Mouse (Mus musculus) kidney, embryonic 14.5 days (tissue): ENCODE data around the gene Fam19a4. TPM values are rescaled to one million over a fixed set of nuclear protein-coding genes. Genes with fewer than 3 reads are reported as not detected.
A peak's percentile ranks its signal among the peaks of the same experiment; 100 is the strongest.

Experiments used
- ATAC-seq: fragments of 200-750 bp; cut with Nextera tagmentation; 2 replicates; pipeline ENCODE4 v1.8.0; 2017; ENCODE audit warnings: moderate number of reproducible peaks, mild to moderate bottlenecking, moderate TSS enrichment, moderate library complexity; ENCODE audit not compliant: low FRiP score, low TSS enrichment
- H3K27ac ChIP-seq: fragments of 300-500 bp; sonication (generic); 2 replicates; pipeline ENCODE4 v1.5.1; 2014; ENCODE audit warnings: low read depth, mild to moderate bottlenecking, low read length, moderate library complexity, mixed read lengths
- H3K27me3 ChIP-seq: fragments of 300-500 bp; sonication (generic); 2 replicates; pipeline ENCODE4 v1.6.1; 2014; ENCODE audit warnings: mild to moderate bottlenecking, low read length; ENCODE audit not compliant: control insufficient read depth, insufficient read depth
- H3K36me3 ChIP-seq: fragments of 300-500 bp; sonication (generic); 2 replicates; pipeline ENCODE4 v1.6.1; 2014; ENCODE audit warnings: low read length, mixed read lengths; ENCODE audit not compliant: control insufficient read depth, insufficient read depth
- H3K4me1 ChIP-seq: fragments of 300-500 bp; sonication (generic); 2 replicates; pipeline ENCODE4 v1.6.1; 2014; ENCODE audit warnings: low read length, mixed read lengths; ENCODE audit not compliant: control insufficient read depth, insufficient read depth
- H3K4me2 ChIP-seq: fragments of 300-500 bp; sonication (generic); replicated peaks from 2 replicates; pipeline ENCODE4 v1.6.1; 2014; ENCODE audit warnings: low read depth, mild to moderate bottlenecking, low read length
- H3K4me3 ChIP-seq: fragments of 300-500 bp; sonication (generic); 2 replicates; pipeline ENCODE4 v1.5.1; 2014; ENCODE audit warnings: mild to moderate bottlenecking, low read length
- H3K9ac ChIP-seq: fragments of 300-500 bp; sonication (generic); 2 replicates; pipeline ENCODE4 v1.6.1; 2014; ENCODE audit warnings: low read depth, mild to moderate bottlenecking, low read length, moderate library complexity
- H3K9me3 ChIP-seq: fragments of 300-500 bp; sonication (generic); 2 replicates; pipeline ENCODE4 v1.6.1; 2016; ENCODE audit warnings: low read length; ENCODE audit not compliant: control insufficient read depth
- WGBS: fragments of 180-500 bp; shearing (Covaris S2); extraction: QIAGEN DNeasy Blood & Tissue Kit; methylation state at CpG from one replicate; pipeline ENCODE4 v1.1.7; 2014; 5-methylcytosine and 5-hydroxymethylcytosine counted together
- polyA plus RNA-seq: library from polyadenylated mRNA; unstranded; fragments of >200 nt; fragmentation: Nextera tagmentation; extraction: Ambion mirVana; gene quantifications from 2 replicates; pipeline ENCODE4 v1.2.1, GENCODE M21; 2014

The Fam19a4 gene
- 0.96 and 1.1 TPM in 2 replicates for polyA plus RNA-seq

DNA sequence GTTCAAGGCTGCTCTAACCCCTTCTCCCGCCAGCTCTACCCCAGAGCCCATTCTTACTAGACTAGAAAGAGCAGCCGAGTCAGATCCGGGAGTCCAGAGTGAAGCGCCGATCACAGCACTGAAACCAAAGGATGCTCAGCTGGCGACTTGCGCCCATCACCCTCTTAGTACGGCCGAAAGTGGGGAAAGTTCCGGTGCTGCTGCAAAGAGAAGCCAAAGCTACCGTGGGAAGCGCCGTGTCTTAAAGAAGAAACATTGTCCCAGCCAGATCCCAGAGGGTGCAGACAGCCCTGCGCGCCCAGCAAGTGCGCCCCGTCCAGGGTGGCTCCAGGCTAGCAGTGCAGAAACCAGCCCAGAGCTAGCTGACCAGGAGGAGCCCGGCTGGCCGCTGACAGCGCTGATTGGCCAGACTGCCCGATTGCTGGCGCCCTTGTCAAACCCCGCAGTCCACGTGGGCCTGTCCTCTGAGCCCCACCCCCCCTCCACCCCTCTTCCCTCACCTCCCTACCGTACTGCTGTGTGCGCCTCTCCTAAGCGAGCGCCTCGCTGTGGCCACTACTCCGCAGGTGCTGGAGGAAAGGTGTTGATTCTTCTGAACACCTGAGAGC lies at the start of gene Fam19a4:
Gene Fam19a4 (minus strand): TSS at position 340 of the 608 bp plus-strand sequence.
- WGBS = under 1% methylated on average over 30 of the region's 30 CpGs
- H3K4me3 ChIP-seq = peak within 1 kb of the TSS; percentile 41
- peak; percentile 96 for ATAC-seq

DNA sequence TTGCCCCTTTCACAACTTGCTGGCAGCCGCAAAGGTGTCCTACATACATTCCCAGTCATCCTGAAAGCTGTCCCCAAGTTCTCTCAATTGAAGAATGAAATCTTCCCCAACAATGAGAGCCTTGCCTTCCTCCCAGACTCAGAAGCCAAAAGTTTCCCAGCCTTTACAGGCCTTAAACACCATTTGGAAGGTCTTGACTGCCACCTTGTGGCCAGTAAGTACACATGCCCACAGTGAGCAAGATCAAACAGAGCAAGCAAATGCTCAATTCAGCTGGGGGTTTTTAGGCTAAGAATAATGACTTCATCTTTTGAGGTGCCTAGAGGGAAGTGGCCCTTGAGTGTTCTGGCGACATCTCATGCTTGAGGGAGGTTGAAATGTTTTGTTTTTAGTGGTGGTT lies 46.6 kb upstream of the Fam19a4 start:
- Histone ChIP-seq H3K36me3 (peaks cover 3% of the 10 kb centered on the region; the same call in 1 of the 2 replicates), H3K9me3 (no peaks in the 10 kb centered on the region), H3K27me3 (no peaks in the 10 kb centered on the region), H3K4me2 (no peak overlapping the region), H3K9ac (no peak overlapping the region), H3K4me1 (no peaks in the 10 kb centered on the region), H3K4me3 (no peak overlapping the region), H3K27ac (no peak overlapping the region)
- 27% methylated on average over 2 of the region's 2 CpGs for WGBS
- ATAC-seq = peak; percentile 86

More for the DNA sequence above, at the start of gene Fam19a4:
- Histone ChIP-seq H3K27ac (no peak within 1 kb of the TSS), H3K9ac (no peak within 1 kb of the TSS), H3K27me3 (peaks cover 24% of the 10 kb centered on the region), H3K36me3 (no peaks in the 10 kb centered on the region), H3K4me1 (no peaks in the 10 kb centered on the region), H3K4me2 (peak within 1 kb of the TSS; percentile 75), H3K9me3 (no peaks in the 10 kb centered on the region)

DNA sequence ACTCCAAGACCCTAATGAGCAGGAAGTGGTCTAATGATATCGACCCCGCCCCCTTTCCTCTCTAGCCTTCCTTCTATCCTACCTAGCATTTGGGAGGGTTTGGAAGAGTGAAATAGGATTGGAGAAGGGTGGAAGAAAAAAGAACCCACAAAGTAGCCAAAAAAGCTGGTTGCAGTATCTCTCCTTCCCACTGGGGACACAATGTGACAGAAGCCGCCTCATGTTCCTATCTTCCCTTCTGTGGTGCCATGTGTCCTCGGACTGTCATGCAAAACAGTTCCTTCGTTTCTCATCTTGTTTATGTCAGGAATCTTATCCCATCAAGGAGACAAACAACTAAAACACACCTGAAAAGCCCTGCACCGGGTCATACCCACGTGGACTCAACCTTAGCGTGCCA lies 45.9 kb upstream of the Fam19a4 start:
- H3K4me3 ChIP-seq = no peak overlapping the region
- H3K27ac ChIP-seq = no peak overlapping the region
- H3K36me3 ChIP-seq = no peaks in the 10 kb centered on the region
- 80% methylated on average over 8 of the region's 8 CpGs for WGBS
- no peaks in the 10 kb centered on the region for H3K4me1 ChIP-seq
- H3K27me3 ChIP-seq = no peaks in the 10 kb centered on the region
- no peak overlapping the region for H3K4me2 ChIP-seq
- no peak overlapping the region for H3K9ac ChIP-seq
- no peak for ATAC-seq
- H3K9me3 ChIP-seq = no peaks in the 10 kb centered on the region

DNA sequence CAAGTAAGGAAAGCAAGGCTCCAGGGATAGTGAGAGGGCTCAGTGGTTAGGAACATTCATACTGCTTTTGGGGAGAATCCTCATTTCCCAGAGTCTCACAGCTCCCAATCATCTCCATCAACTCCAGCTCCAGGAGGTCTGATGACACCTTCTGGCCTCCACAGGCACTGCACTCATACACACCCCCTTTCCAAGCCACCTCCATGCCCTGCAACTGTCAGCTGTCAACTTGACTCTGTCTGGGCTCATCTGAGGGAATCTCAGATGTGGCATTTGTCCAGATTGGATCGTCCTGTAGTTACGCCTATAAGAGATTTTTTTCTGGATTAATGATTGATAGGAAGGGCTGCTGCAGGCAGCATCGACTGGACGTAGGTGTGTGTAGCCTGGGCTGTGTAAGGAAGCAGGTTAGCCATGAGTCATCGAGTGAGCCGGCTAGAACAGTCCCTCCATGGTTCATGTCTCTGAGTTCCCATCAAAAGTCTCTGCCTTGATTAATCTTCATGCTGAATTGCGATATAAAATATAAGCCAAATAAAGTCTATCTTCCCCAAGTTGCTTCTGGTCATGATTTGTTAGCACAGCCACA lies 44.1 kb upstream of the Fam19a4 start:
- no peak overlapping the region for H3K27ac ChIP-seq
- no peaks in the 10 kb centered on the region for H3K36me3 ChIP-seq
- H3K4me1 ChIP-seq = no peaks in the 10 kb centered on the region
- ATAC-seq = peak; percentile 25; the same call in 1 of the 2 replicates
- H3K4me3 ChIP-seq = no peak overlapping the region
- no peaks in the 10 kb centered on the region for H3K27me3 ChIP-seq
- no peak overlapping the region for H3K4me2 ChIP-seq
- 68% methylated on average over 7 of the region's 7 CpGs for WGBS
- no peak overlapping the region for H3K9ac ChIP-seq
- no peaks in the 10 kb centered on the region for H3K9me3 ChIP-seq

DNA sequence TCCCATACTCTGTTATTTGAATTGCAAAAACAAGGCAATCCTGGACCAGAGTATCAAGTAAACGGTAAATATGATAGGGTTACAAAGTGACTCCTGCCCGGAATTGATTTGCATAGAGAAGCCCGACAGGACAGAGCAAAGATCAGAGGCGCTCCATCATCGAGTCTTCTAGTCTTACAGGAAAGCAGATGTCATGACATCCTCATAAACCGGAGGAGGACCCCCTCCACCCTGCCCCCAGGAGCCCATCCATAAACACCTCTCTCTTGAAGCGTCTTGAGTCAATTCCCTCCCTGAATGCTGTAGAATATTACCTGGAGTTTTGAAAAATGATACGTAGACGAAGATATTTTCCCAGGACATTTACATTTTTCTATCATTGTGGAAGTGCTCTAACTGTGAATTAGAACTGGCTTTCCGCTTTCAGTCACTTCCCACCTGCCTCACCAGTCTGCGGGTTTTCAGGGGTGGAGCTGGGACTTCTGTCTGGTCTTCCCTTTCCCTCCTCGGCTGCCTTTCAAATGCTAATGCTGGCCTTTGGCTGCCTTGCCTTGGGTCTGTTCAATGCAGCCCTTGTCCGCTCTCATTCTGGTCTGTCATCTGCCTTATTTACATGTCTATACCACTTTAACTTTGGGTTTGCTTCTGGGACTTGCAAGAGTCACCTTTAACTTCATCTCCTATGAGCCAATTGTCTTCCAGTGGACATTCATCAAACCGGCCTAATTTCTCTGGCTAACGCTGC lies 41.9 kb upstream of the Fam19a4 start:
- peak overlapping the region; percentile 29 for H3K4me2 ChIP-seq
- WGBS = 6% methylated on average over 15 of the region's 15 CpGs
- no peaks in the 10 kb centered on the region for H3K9me3 ChIP-seq
- no peak for ATAC-seq
- no peak overlapping the region for H3K9ac ChIP-seq
- H3K27ac ChIP-seq = no peak overlapping the region; the same call in 1 of the 2 replicates
- no peaks in the 10 kb centered on the region for H3K4me1 ChIP-seq
- no peaks in the 10 kb centered on the region for H3K36me3 ChIP-seq
- H3K4me3 ChIP-seq = 0 out of 2 replicates have a peak overlapping the region, but pooled peaks have one; percentile 6
- H3K27me3 ChIP-seq = no peaks in the 10 kb centered on the region

DNA sequence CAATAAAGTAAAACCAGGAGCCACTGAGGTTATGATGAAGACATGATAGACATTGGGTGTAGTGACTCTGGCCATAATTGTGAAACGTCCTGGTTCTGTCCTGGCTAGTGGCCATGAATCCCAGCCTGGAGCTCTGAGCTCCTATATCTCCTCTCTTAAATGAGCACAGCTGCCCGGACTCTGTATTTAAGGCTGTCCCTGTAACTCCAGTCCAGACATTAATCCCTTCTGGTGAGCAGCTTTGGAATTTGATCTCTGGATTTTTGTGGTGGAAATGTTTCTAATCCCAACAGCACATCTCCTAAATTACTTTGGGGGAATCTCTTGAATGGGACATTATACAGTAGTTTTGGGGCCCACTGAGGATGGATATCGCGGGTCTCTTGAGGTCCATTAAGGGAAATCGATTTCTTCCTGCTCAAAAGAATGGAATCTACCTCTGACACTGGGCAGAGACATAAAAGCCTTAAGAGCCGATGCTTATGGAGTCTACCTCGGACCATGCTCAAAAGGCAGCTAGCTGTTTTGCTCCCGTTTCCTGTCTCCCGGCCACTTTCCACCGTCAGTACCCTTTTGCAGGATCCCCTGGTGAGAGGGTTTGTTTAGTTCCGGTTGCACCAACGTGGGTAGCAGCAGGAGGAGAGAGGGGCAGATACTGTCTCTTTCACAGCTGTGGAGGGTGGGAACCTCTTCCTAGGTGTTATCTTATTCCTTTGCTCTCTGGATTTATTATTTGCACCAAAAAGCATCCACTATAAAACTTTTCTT lies 41.2 kb upstream of the Fam19a4 start:
- Histone ChIP-seq H3K27ac (peak overlapping the region; percentile 6; the same call in 1 of the 2 replicates), H3K36me3 (no peaks in the 10 kb centered on the region), H3K4me2 (peak overlapping the region; percentile 29), H3K4me3 (peak overlapping the region; percentile 6; the same call in 1 of the 2 replicates), H3K4me1 (no peaks in the 10 kb centered on the region), H3K9ac (no peak overlapping the region), H3K9me3 (no peaks in the 10 kb centered on the region), H3K27me3 (no peaks in the 10 kb centered on the region)
- WGBS = 9% methylated on average over 12 of the region's 12 CpGs
- ATAC-seq = no peak

DNA sequence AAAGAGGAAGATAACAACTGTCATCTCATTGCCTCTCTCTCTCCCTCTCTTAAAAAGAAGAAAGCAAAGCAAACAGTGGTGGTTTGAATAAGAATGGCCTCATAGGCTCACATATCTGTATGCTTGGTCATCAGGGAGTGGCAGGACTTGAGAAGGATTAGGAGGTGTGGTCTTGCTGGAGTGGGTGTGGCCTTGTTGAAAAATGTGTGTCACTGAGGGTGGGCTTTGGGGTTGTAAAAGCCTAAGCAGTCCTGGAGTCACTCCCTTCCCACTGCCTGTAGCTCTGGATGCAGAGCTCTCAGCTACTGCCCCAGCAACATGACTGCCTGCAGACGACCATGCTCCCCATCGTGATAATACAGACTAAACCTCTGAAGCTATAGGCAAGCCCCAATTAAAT lies 22.1 kb upstream of the Fam19a4 start:
- Histone ChIP-seq H3K36me3 (no peaks in the 10 kb centered on the region), H3K27ac (no peak overlapping the region), H3K4me2 (no peak overlapping the region), H3K4me3 (no peak overlapping the region), H3K9ac (no peak overlapping the region), H3K4me1 (no peaks in the 10 kb centered on the region), H3K9me3 (no peaks in the 10 kb centered on the region; the same call in 1 of the 2 replicates), H3K27me3 (no peaks in the 10 kb centered on the region)
- ATAC-seq = no peak
- 91% methylated on average over 2 of the region's 2 CpGs for WGBS

DNA sequence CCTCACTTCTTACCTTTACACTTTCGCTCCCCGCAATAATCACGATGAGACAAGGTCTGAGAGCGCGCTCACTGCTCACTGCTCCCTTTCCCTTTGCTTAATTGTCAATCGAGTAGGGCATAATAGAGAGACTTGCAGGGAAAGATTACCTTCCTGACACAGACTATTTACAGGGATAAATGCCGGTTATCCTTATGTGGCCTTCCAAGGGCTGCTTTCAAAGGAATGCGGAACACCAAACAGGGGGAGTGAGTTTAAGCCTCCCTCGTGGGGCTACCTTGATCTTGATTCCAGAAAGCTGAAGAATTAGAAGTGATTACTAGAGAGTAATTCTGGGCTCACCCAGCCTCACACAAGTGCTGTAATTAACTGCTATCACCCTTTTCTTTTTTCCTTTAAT lies 19.8 kb upstream of the Fam19a4 start:
- H3K9me3 ChIP-seq = no peaks in the 10 kb centered on the region; the same call in 1 of the 2 replicates
- no peak for ATAC-seq
- 51% methylated on average over 9 of the region's 9 CpGs for WGBS
- H3K27ac ChIP-seq = no peak overlapping the region
- H3K27me3 ChIP-seq = no peaks in the 10 kb centered on the region
- H3K4me1 ChIP-seq = no peaks in the 10 kb centered on the region
- no peak overlapping the region for H3K4me2 ChIP-seq
- H3K9ac ChIP-seq = no peak overlapping the region
- H3K36me3 ChIP-seq = no peaks in the 10 kb centered on the region
- no peak overlapping the region for H3K4me3 ChIP-seq
